Mouse (Mus musculus): ENCODE measurements around the gene Plbd1.
A peak's percentile ranks its signal among the peaks of the same experiment; 100 is the strongest.

The Plbd1 gene

DNA sequence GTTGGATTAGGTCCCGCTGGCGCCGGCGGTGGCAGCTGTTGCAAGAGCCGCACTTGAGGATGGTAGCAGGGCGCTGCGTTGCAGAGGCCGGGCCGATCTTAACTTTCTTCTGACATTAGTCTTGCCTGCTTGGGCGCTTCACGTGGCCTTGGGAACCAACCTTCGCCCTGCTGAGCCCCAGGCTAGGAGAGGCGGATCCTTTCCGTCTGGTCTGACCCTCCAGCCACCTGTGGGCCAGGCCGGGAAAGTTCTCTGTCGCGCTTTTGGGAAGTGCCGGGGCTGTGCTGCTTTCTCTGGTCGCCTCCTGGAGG is at the start of gene Plbd1:
Gene Plbd1 (minus strand): TSS at position 223 of the 311 bp plus-strand sequence.
- DNase-seq: peak; percentile 71 to 80

DNA sequence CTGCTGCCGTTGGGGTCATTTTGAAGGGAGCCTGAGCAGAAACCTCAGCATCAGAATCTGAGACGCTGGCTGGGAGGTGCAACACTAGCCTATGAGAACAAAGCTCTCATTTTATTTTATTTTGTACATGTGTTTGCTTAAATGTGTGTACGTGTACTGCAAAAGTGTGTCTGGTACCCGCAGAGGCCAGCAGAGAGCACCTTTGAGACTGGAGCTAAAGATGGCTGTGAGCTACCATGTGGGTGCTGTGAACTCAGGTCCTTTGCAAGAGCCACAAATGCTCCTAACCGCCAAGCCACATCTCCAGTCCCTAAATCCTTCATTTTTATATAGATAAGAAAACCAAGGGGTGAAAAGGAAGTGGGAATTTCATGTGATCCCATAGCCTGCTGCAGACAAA is 48.7 kb upstream of the Plbd1 start:
- DNase-seq: no peak

DNA sequence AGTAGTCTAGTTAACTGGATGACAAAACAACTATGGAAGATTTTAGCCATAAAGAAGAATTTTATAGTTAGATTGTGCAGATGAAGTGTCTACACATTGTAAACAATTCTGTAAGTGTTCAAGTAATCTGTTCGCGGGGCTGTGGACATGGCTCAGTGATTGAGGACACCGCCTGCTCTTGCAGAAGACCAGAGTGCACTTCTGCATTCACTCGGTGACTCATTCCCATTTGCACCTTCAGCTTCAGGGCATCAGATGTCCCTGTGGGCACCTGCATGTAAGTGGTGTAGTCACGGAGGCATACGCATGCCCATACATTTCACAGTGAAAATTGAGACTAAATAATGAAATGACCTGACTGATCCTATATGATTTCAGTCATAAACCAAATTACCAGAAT is 46.9 kb upstream of the Plbd1 start:
- no peak for DNase-seq

DNA sequence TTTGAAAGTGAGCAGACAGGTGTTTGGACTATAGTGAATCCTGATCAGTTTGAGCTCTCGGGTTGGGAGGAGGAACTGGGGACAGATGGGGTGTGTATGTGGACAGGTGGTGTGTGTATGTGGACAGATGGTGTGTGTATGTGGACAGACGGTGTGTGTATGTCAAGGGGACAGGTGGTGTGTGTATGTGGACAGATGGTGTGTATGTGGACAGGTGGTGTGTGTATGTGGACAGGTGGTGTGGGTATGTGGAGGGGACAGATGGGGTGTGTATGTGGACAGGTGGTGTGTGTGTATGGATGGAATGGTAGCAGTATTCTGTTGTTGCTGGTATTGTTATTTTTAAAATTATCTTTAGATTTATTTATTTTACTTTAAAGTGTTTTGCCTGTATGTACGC is 40.1 kb upstream of the Plbd1 start:
- no peak for DNase-seq

DNA sequence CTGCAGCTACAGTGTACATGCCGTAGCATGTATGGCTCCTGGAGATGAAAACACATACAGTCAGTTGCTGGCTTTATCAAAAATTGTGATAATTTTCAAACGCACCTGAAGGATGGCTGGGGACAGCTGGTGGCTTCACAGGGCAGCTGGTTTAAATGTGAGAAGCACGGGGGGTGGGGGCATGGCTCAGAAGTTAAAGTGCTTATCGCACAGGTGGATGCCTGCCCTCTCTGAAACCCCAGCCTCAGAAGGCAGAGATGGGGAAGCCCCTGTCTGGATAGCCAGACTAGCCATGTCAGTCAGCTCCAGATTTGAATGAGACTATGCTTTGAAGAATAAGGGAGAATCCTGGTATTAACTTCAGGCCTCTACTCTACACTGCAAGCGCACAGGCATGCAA is 39.5 kb upstream of the Plbd1 start:
- no peak for DNase-seq

DNA sequence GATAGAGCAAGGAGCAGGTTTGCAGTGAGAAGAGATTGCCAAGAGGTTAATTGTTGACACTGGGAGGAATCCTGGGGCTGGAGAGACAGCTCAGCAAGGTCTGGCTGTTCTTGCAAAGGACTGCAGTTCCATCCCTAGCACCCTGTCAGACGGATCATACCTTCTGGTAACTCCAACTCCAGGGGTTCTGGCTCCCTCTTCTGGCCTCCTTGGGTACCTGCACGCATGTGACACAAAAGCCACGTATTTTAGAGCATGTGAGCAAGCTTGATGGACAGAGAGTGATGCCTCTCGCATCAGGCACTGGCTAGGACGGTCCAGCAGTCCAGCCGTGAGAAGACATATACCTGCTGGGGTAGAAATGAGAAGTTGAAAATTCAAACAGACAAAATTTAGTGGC is 29.6 kb upstream of the Plbd1 start:
- DNase-seq: no peak

DNA sequence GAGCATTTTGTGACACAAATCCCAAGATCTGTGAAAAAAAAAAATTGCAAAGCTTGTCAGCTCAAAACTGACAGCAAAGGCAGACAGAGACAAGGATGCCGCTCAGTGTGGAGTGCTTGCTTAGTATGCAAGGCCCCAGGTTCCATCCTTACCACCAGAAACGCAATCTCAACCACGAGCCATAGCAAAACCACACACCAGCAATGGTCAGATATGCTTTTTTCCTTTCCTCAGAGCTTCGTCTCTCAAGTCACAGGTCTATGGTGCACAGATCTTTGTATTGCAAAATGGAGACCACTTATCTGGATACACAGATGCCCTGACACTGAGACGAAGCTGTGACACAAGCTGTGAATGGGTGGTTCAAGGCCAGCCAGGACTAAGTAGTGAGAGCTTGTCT is 28.8 kb upstream of the Plbd1 start:
- DNase-seq: no peak

DNA sequence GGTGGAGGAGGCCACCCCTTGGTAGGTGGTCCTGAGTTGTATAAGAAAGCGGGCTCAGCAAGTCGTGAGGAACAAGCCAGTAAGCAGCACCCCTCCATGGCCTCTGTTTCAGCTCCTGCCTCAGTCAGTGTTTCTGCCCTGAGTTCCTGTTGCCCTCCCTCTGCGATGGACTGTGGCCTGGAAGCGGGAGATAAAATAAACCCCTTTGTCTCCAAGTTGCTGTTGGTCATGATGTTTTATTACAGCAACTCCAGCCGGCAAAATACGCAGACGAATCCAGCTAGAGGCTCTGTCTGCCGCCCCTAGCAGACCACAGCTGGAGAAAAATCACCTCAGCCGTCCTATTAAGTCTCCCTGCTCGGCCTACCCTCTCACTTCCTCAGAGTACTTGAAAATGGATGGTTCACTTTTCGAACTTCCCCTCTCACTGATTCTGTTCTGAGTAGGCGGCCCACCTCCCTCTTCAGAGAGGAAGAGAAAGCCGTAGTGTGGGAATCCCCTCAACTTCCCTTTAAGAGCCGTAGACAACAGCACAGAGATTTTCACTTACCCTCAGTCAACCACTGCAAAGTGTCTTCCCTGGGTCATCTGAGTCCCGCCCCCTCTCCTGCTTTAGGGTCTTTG is 28.2 kb upstream of the Plbd1 start:
- DNase-seq: peak; percentile 41 to 44

DNA sequence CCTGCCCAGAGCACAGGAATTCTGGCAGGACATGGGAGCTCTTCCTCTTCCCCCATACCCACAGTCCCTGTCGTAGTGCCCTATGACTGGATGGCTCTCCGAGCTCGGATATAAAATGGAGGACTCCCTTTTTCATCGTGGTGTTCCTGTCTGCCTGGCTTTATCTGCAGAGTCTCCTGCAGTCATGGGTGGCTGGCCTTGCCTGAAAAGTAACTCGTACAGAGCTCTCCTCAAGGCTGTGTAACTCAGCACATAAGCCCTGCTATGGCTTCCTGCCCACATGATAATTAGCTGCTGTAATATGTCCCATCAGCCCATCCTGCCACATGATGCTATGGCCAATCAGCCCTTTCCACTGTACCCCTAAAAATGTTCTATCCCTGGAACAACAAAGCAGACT is 23.7 kb upstream of the Plbd1 start:
- DNase-seq: no peak

DNA sequence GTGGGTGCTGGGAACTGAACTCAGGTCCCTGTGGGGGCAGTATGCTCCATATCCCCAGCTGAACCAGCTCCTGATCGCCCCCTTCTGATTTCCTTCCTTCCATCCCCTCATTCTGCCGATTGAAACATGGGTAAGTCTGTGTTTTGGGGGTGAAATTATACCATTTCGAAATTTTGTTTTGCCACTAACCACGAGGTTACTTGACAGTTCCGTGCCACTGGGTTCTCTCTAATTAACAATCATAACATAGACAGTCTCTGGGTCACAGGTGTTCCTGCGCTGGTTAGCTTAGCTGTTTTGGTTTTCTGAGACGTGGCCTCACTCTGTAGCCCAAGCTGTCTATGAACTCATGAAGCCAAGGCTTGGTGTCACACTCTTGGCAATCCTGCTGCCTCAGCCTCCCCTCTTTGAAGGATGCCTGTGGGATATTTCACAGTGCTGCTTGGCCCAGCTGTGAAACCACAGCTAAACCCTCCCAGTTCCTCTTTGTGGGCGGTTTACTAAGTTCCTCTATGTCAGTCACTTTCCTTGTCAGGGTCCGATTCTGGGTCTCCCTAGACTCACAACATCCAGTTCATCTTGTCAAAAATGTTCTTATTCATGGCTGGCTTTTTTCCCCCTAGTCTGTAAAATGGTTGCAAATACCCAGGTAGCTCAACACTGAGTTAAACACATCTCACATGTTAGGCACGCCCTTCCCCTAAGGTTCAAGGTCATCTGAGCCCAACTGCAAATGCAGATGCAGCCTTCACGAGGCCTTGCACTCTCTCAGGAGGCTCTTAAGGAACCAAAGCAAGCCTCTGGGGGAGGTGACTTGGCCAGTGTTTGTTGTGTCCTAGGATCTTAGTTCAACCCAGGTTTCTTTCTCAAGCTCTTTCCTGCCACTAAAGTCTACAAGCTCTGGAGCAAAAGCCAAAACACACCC is 21.9 kb upstream of the Plbd1 start:
- DNase-seq: peak; percentile 35 to 42

DNA sequence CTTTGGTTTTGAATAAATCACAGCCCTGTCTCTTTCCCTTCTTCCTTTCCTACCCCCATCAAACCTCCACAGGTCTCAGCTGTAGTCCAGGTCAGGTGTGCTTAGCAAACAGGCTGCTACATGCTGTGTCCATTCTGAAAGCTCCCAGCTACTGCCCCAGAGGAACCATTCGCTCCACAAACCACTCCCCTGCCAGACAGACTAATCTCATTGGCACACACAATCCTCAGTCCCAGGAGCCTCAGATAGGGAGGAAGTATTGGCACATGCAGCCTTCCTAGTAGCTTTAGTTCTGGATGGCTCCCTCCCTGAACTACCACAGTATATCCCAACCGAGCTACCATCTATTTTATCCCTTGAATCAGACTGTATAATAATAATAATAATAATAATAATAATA is 17.7 kb upstream of the Plbd1 start:
- DNase-seq: no peak

DNA sequence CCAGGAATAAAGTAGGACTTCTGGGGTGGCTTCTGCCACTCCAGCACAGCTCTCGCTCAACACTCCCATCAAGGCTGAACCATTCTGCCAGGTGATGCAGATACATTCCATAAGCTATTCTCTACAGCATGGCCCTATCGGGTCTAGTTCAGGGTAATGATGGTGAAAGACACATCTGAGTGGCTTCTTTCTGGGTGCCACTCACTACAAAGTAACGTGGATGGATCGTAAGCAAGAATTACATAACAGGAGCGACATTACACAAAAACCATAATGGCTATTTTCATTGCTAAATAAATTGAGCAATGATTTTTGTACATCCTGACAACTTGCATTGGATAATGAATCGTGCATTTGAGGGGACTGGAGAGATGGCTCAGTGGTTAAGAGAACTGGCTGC is 13.2 kb upstream of the Plbd1 start:
- DNase-seq: no peak

DNA sequence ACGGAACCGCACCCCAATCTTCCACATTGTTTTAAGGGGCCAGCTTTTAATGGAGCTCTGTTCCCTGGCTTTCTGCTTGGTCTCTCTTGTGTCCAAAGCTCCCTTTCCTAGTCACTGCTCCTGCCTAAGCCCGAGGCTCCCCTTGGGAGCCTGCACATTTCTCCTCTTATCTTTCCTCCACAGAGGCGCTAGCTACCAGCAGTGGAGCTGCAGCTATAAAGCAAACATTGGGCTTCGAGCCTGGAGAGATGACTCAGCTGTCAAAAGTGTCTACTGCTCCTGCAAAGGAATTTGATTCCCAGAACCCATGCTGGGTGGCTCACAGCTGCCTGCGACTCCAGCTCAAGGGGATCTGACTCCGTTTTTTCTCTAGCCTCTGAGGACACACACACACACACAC is 10.7 kb upstream of the Plbd1 start:
- peak; percentile 61 to 80 for DNase-seq

DNA sequence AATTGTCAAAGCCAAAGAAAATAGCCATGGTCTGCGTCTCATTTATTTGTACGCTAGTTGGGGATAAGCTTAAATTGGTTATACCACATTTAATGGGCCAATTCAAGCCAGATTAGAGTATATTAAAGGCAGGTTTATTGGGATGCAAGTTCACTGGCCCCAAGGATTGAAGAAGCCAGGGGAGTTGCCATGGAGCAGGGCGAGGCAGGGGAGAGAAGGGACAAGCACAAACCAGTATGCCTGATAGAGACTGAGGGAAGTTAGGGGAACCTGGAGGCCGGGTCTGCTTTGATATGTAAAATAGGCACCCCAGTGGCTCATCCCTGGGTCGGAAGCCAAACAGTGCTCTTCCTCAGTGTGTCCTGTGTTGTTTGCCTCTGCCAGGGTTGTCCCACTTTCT is 7.5 kb upstream of the Plbd1 start:
- DNase-seq: no peak

DNA sequence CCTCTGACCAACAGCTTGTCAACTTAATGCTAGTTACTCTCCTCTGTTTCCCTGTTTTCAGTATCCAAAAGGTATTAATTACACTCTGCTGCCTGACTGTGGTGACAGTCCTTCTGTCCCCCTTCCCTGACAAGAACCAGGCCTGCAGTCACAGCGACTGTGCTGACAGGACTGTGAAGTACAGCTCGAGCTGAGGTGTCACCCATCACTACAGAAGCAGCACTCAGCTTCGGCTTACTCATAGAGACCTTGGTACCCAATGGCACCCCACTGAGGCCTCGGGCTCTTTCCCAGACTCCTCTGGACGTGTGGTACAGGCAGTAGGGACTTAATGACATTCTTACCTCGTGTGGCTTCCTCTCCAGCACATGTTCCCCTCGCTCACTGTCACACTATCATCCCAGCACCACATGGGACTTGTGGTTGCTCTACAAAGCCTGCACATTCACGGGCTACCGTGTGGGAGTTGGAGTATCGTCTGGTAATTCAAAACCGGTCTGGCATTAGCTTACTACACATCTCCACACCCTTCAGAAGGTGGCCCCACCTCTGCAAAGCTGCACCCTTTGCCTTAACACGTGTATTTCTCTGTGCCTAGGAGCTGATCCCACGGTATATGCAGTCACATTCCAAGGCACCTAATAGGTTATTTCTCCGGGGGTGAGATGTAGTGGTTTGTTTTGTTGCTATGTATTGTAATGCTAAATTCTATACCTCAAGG is 6.7 kb upstream of the Plbd1 start:
- no peak for DNase-seq

DNA sequence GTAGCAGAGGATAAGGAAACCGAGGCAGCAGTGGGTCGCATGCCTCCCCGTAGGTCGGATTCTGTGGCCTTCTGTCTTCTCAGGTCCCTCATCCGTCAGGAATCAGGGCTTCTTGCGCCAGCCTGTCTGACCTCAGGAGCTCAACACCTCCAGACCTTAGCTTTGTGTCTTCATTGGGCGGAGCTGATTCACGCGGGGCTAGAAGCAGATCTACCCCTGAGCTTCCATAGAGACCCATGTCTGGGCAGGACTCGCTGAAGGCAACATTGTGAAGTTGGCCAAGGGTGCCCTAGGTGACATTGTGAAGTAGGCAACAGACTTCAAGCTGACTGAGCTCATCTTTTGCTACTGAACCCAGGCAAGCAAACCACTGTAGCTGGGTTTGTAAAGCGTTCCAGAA is 335 bp upstream of the Plbd1 start:
- no peak for DNase-seq

DNA sequence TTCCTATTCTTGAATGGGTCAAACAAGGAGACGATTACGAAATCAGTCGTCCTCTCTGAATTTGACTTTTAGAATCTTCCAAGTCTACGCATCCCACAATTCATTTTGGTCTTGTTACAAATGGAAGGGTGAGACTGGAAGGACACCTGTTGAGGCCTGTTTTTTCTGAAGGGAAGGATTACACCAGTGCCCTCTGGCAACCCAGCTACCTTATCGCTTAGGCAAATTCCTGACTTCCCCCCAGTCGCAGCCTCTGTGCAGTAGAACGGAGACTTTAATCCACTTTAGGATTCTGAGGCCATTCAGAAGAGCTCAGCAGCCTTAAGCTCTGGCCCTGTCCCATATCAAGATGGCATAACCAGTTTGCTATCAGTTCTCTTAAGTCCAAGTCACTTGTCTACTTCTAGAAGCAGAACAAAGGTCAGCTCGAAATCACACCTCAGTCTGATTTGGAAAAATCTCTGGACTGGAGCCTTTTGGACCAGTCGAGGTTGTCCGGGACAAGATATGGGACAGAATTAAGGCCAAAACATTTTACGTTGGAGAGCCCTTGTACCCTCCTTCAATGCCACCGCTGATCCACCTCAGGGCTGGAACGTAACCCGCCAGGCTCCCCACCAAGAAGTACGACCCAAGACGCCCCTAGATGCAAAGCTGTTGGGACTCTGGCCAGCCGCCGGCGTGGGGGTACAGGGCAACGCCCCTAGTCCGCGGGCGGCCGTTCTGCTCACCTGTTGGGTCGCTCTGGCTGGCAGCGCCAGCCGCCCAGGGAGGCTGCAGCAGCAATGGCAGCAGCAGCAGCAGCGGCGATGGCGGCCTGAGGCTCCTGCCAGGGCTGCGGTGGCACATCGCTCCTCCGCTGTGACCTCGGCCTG is 660 bp downstream of the Plbd1 start:
- no peak for DNase-seq

DNA sequence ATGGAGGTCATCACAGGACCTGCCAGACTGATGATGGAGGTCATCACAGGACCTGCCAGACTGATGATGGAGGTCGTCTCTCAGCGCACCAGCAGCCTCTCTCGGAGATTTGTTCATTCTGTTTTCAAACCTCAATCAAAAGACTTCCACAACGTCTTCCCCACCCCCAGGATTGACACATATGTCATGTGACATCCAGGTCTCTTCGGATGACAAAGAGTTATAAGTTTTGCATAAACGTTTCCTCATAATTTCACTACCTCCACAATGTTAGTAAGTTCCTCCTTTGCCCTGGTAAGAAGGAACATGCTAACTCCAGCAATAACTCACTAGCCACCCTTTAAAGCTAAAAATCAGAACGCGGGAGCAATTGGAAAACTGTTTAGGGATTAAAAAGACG is 2.5 kb downstream of the Plbd1 start:
- DNase-seq: no peak

DNA sequence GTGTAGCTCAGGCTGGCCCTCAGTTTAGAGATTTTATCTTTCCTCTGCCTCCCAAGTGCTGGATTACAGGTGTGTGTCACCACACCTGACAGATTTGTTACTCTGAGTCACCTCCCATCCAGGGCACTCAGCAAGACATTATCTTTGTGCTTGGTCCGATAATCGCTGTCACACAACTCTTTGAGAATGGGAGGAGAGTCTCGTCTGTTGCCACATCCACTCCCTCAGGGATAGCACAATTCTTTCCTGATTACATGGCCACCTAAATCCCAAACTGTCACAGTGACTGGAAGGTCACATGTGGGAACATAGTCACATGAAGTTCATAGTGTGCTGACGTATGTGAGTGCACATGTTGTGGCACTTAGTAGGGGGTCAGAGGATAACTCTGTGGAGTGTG is 3.4 kb downstream of the Plbd1 start:
- DNase-seq: no peak

DNA sequence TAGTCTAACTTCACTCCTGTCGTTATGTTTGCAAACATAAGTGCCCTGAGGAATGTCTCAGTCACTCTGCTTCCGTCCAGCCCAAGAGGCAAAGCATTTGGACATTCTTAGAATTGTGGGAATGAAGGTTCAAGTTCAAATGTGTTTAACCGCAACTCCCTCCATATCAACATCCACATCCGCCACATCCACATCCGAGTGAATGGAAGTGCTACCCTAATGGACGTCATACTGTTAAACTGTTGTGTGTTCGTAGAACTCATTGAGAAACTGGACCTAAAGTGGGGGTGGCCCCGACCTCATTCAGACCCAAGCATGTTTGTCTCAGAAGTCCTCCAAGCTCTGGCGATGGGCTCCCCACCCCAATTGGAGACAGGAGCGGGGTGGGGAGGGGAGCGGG is 5.9 kb downstream of the Plbd1 start:
- no peak for DNase-seq

DNA sequence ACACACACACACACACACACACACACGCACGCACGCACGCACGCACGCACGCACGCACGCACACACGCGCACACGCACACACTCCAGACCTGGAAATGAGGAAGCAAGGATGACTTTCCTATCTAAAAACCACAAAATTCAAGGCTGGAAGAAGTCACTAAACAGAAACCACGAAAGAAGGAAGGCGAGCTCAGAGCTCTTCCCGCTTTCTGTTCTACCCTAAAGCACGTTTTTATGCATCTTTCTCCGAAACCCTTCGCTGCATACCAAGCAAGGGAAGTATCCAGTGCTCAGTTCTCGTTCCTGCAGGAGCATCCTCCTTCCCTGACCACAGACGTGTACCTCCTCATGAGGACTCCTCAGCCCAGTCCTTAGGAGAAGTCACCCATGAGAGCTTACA is 7.3 kb downstream of the Plbd1 start:
- DNase-seq: no peak

DNA sequence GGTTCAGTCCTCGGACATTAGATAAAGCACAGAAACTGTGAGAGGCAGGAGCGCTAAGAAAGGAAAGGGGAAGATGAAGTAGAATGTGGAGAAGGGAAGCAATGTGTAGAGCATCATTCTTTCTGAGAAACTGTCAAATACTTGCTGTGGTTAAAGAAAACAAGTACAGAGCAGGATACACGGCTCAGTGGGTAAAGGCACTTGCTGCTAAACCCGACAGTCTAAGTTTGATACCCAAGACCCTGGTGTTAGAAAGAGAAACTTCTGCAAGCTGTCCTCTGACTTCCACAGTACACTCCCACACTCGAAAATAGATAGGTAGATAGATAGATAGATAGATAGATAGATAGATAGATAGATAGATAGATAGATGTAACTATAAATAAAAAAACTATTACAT is 8.4 kb downstream of the Plbd1 start:
- no peak for DNase-seq

DNA sequence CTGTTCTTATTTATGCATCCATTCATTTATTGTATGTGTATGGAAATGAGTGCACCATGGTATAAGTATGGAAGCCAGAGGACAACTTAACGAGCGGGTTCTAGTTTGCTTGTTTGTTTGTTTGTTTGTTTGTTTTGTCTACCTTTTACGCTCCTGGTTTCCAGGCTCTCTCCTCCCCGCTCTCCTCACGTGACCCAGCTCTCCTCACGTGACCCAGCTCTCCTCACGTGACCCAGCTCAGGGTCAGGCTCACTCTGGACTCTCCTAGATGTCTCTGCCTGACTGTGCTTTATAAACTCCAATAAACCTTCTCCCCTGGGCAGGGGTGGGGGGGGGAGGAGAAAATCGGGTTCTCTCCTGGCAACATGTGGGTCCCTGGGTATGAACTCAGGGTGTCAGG is 11.1 kb downstream of the Plbd1 start:
- DNase-seq: no peak
